Mouse (Mus musculus): ENCODE measurements around the gene Chrng. TPM values are rescaled to one million over a fixed set of nuclear protein-coding genes. Genes with fewer than 3 reads are reported as not detected.

The Chrng gene
- polyA plus RNA-seq, 1 experiment from 2014 or later: not detected

GRCm38 (mm10) chr1:87252040-87252609 is 47.7 kb downstream of the Chrng start:
- no peak overlapping the region for H3K9ac ChIP-seq (replicated peaks; ENCODE audit: low read length)
- H3K9me3 ChIP-seq (ENCODE audit: control insufficient read depth, low read length): no peaks in the 10 kb centered on the region
- H3K36me3 ChIP-seq (ENCODE audit: control insufficient read depth, insufficient read depth, low read length): no peaks in the 10 kb centered on the region
- H3K4me1 ChIP-seq (ENCODE audit: control insufficient read depth, insufficient read depth, low read length): no peaks in the 10 kb centered on the region
- H3K27me3 ChIP-seq (ENCODE audit: control insufficient read depth, insufficient read depth, low read length): no peaks in the 10 kb centered on the region
- H3K27ac ChIP-seq (replicated peaks; ENCODE audit: low read depth, low read length): no peak overlapping the region
- no peak overlapping the region for H3K4me2 ChIP-seq (ENCODE audit: low read length)
- no peak for DNase-seq
- ATAC-seq (ENCODE audit: low FRiP score, low TSS enrichment): no peak
- H3K4me3 ChIP-seq (replicated peaks; ENCODE audit: low read depth, low read length): no peak overlapping the region
- WGBS: 58% methylated on average over 5 of the region's 5 CpGs

GRCm38 (mm10) chr1:87255173-87255572 is 50.7 kb downstream of the Chrng start:
- Histone ChIP-seq H3K27me3 (ENCODE audit: control insufficient read depth, insufficient read depth, low read length) (peaks cover 6% of the 10 kb centered on the region; the same call in 1 of the 2 replicates), H3K4me1 (ENCODE audit: control insufficient read depth, insufficient read depth, low read length) (no peaks in the 10 kb centered on the region)
- 62% methylated on average over 4 of the region's 4 CpGs for WGBS

GRCm38 (mm10) chr1:87257691-87258090 is 53.2 kb downstream of the Chrng start:
- peaks cover 12% of the 10 kb centered on the region for H3K27me3 ChIP-seq (ENCODE audit: control insufficient read depth, insufficient read depth, low read length)
- 9% methylated on average over 11 of the region's 11 CpGs for WGBS
- H3K4me2 ChIP-seq (ENCODE audit: low read length): no peak overlapping the region
- no peaks in the 10 kb centered on the region for H3K9me3 ChIP-seq (ENCODE audit: control insufficient read depth, low read length)
- H3K9ac ChIP-seq (replicated peaks; ENCODE audit: low read length): no peak overlapping the region
- no peak overlapping the region for H3K27ac ChIP-seq (replicated peaks; ENCODE audit: low read depth, low read length)
- no peak overlapping the region for H3K4me3 ChIP-seq (replicated peaks; ENCODE audit: low read depth, low read length)
- DNase-seq (no peak), ATAC-seq (ENCODE audit: low FRiP score, low TSS enrichment) (no peak)
- no peaks in the 10 kb centered on the region for H3K36me3 ChIP-seq (ENCODE audit: control insufficient read depth, insufficient read depth, low read length)
- no peaks in the 10 kb centered on the region for H3K4me1 ChIP-seq (ENCODE audit: control insufficient read depth, insufficient read depth, low read length)

More at GRCm38 (mm10) chr1:87255173-87255572, 50.7 kb downstream of the Chrng start:
- DNase-seq (no peak), ATAC-seq (ENCODE audit: low FRiP score, low TSS enrichment) (no peak)
- H3K9me3 ChIP-seq (ENCODE audit: control insufficient read depth, low read length): no peaks in the 10 kb centered on the region
- H3K9ac ChIP-seq (replicated peaks; ENCODE audit: low read length): no peak overlapping the region
- H3K36me3 ChIP-seq (ENCODE audit: control insufficient read depth, insufficient read depth, low read length): no peaks in the 10 kb centered on the region
- no peak overlapping the region for H3K4me3 ChIP-seq (replicated peaks; ENCODE audit: low read depth, low read length)
- no peak overlapping the region for H3K27ac ChIP-seq (replicated peaks; ENCODE audit: low read depth, low read length)
- H3K4me2 ChIP-seq (ENCODE audit: low read length): no peak overlapping the region

- no peak for ATAC-seq (ENCODE audit: low FRiP score, low TSS enrichment)
- no peaks in the 10 kb centered on the region for H3K9me3 ChIP-seq (ENCODE audit: control insufficient read depth, low read length)
- no peaks in the 10 kb centered on the region for H3K36me3 ChIP-seq (ENCODE audit: control insufficient read depth, insufficient read depth, low read length)
- H3K4me2 ChIP-seq (ENCODE audit: low read length): no peak overlapping the region
- 19% methylated on average over 14 of the region's 14 CpGs for WGBS
- H3K9ac ChIP-seq (replicated peaks; ENCODE audit: low read length): no peak overlapping the region
- H3K4me3 ChIP-seq (replicated peaks; ENCODE audit: low read depth, low read length): no peak overlapping the region
- H3K27me3 ChIP-seq (ENCODE audit: control insufficient read depth, insufficient read depth, low read length): peaks cover 20% of the 10 kb centered on the region
- no peaks in the 10 kb centered on the region for H3K4me1 ChIP-seq (ENCODE audit: control insufficient read depth, insufficient read depth, low read length)
- no peak for DNase-seq
- H3K27ac ChIP-seq (replicated peaks; ENCODE audit: low read depth, low read length): no peak overlapping the region
These were observed 54.0 kb downstream of the Chrng start for GRCm38 (mm10) chr1:87258484-87258883.

GRCm38 (mm10) chr1:87259316-87259715 is 54.9 kb downstream of the Chrng start:
- H3K36me3 ChIP-seq (ENCODE audit: control insufficient read depth, insufficient read depth, low read length): no peaks in the 10 kb centered on the region
- WGBS: 87% methylated on average over 2 of the region's 2 CpGs
- ATAC-seq (ENCODE audit: low FRiP score, low TSS enrichment) (no peak), DNase-seq (no peak)
- no peak overlapping the region for H3K9ac ChIP-seq (replicated peaks; ENCODE audit: low read length)
- peaks cover 29% of the 10 kb centered on the region for H3K27me3 ChIP-seq (ENCODE audit: control insufficient read depth, insufficient read depth, low read length)
- no peak overlapping the region for H3K4me3 ChIP-seq (replicated peaks; ENCODE audit: low read depth, low read length)
- H3K4me2 ChIP-seq (ENCODE audit: low read length): no peak overlapping the region
- H3K4me1 ChIP-seq (ENCODE audit: control insufficient read depth, insufficient read depth, low read length): peaks cover 2% of the 10 kb centered on the region; the same call in 1 of the 2 replicates
- no peaks in the 10 kb centered on the region for H3K9me3 ChIP-seq (ENCODE audit: control insufficient read depth, low read length)
- H3K27ac ChIP-seq (replicated peaks; ENCODE audit: low read depth, low read length): no peak overlapping the region

Other genes with a start within 250 kb of the Chrng start
- not detected in 2 replicates for gene Alppl2, start 114.7 kb upstream of the Chrng start, polyA plus RNA-seq (2014; fragmentation: Nextera tagmentation; extraction: Ambion mirVana)
- not detected in 2 replicates for gene Alpi, start 103.1 kb upstream of the Chrng start, polyA plus RNA-seq (2014; fragmentation: Nextera tagmentation; extraction: Ambion mirVana)
- not detected in 2 replicates for gene Akp3, start 79.7 kb upstream of the Chrng start, polyA plus RNA-seq (2014; fragmentation: Nextera tagmentation; extraction: Ambion mirVana)
- gene Ecel1, start 48.1 kb upstream of the Chrng start, polyA plus RNA-seq (2014; fragmentation: Nextera tagmentation; extraction: Ambion mirVana): 5.1 and 5.3 TPM in 2 replicates
- 0.32 TPM in 1 of 2 replicates, not detected in the other for gene Prss56, start 21.3 kb upstream of the Chrng start, polyA plus RNA-seq (2014; fragmentation: Nextera tagmentation; extraction: Ambion mirVana)
- not detected in 2 replicates for gene Chrnd, start 14.1 kb upstream of the Chrng start, polyA plus RNA-seq (2014; fragmentation: Nextera tagmentation; extraction: Ambion mirVana)
- gene Eif4e2, start 9.3 kb downstream of the Chrng start, polyA plus RNA-seq (2014; fragmentation: Nextera tagmentation; extraction: Ambion mirVana): 53.5 and 75.5 TPM in 2 replicates
- gene Efhd1, start 59.7 kb downstream of the Chrng start, polyA plus RNA-seq (2014; fragmentation: Nextera tagmentation; extraction: Ambion mirVana): 1.8 and 1.9 TPM in 2 replicates
- 69.0 and 70.9 TPM in 2 replicates for gene Gigyf2, start 122.3 kb downstream of the Chrng start, polyA plus RNA-seq (2014; fragmentation: Nextera tagmentation; extraction: Ambion mirVana)
- gene Kcnj13, start 190.1 kb downstream of the Chrng start, polyA plus RNA-seq (2014; fragmentation: Nextera tagmentation; extraction: Ambion mirVana): 1.1 and 3.2 TPM in 2 replicates

Measured in midbrain, embryonic 14.5 days (tissue).